Mouse (Mus musculus) limb, embryonic 14.5 days (tissue): ENCODE results near the gene Lnx1. TPM values are rescaled to one million over a fixed set of nuclear protein-coding genes. Genes with fewer than 3 reads are reported as not detected.
A peak's percentile ranks its signal among the peaks of the same experiment; 100 is the strongest.

Source experiments
- ATAC-seq: fragments of 200-750 bp; cut with Nextera tagmentation; 2 replicates; pipeline ENCODE4 v1.8.0; 2017; ENCODE audit warnings: low read depth, moderate number of reproducible peaks, moderate TSS enrichment; ENCODE audit not compliant: low FRiP score
- DNase-seq: peaks from one replicate; pipeline ENCODE4 v3.0.0-alpha.2; 2015; ENCODE audit warnings: low spot score
- H3K27ac ChIP-seq: fragments of 300-500 bp; sonication (generic); replicated peaks from 2 replicates; pipeline ENCODE4 v1.5.1; 2014; ENCODE audit warnings: low read depth, mild to moderate bottlenecking, low read length, moderate library complexity, mixed read lengths
- H3K27me3 ChIP-seq: fragments of 300-500 bp; sonication (generic); 2 replicates; pipeline ENCODE4 v1.6.1; 2014; ENCODE audit warnings: low read length, mixed read lengths; ENCODE audit not compliant: control insufficient read depth, insufficient read depth
- H3K36me3 ChIP-seq: fragments of 300-500 bp; sonication (generic); 2 replicates; pipeline ENCODE4 v1.6.1; 2014; ENCODE audit warnings: mild to moderate bottlenecking, low read length, moderate library complexity, mixed read lengths; ENCODE audit not compliant: control insufficient read depth, insufficient read depth
- H3K4me1 ChIP-seq: fragments of 300-500 bp; sonication (generic); 2 replicates; pipeline ENCODE4 v1.6.1; 2014; ENCODE audit warnings: antibody characterized with exemption, low read length, mixed read lengths; ENCODE audit not compliant: control insufficient read depth, insufficient read depth
- H3K4me2 ChIP-seq: fragments of 300-500 bp; sonication (generic); replicated peaks from 2 replicates; pipeline ENCODE4 v1.6.1; 2014; ENCODE audit warnings: low read depth, mild to moderate bottlenecking, low read length, moderate library complexity; ENCODE audit not compliant: severe bottlenecking
- H3K4me3 ChIP-seq: fragments of 300-500 bp; sonication (generic); replicated peaks from 2 replicates; pipeline ENCODE4 v1.5.1; 2014; ENCODE audit warnings: low read length
- H3K9ac ChIP-seq: fragments of 300-500 bp; sonication (generic); 2 replicates; pipeline ENCODE4 v1.6.1; 2014; ENCODE audit warnings: mild to moderate bottlenecking, low read depth, low read length, moderate library complexity; ENCODE audit not compliant: severe bottlenecking
- H3K9me3 ChIP-seq: fragments of 300-500 bp; sonication (generic); 2 replicates; pipeline ENCODE4 v1.6.1; 2016; ENCODE audit warnings: low read length; ENCODE audit not compliant: control insufficient read depth
- POLR2A ChIP-seq: fragments of 200-500 bp; IDR thresholded peaks from 2 replicates; pipeline ENCODE4 v1.8.0; 2012; ENCODE audit warnings: inconsistent platforms, mild to moderate bottlenecking, moderate library complexity, borderline replicate concordance; ENCODE audit not compliant: insufficient read depth, insufficient read length; ENCODE audit errors: extremely low read depth
- WGBS: fragments of 180-500 bp; shearing (Covaris S2); extraction: QIAGEN DNeasy Blood & Tissue Kit; methylation state at CpG from one replicate; pipeline ENCODE4 v1.1.7; 2014; 5-methylcytosine and 5-hydroxymethylcytosine counted together
- polyA plus RNA-seq, 2 experiments: library from polyadenylated mRNA; depleted of rRNA in 1 of 2; stranded (reverse) in 1 of 2; unstranded in 1 of 2; fragments of >200 nt; fragmentation: Nextera tagmentation in 1 of 2; extraction: Ambion mirVana in 1 of 2; gene quantifications; 2 replicates each; pipeline versions ENCODE4 v1.2.1 to v1.2.3; 2012 to 2014

The Lnx1 gene
- polyA plus RNA-seq, 2 experiments = 0.92 to 1.0 TPM

GRCm38 (mm10) chr5:74738312-74738711 lies 35.6 kb upstream of the Lnx1 start:
- H3K27me3 ChIP-seq = no peaks in the 10 kb centered on the region
- H3K4me1 ChIP-seq = peaks cover 11% of the 10 kb centered on the region
- H3K9me3 ChIP-seq = no peaks in the 10 kb centered on the region
- no peak overlapping the region for H3K4me3 ChIP-seq
- no peak overlapping the region for H3K9ac ChIP-seq
- no peak overlapping the region for H3K4me2 ChIP-seq
- DNase-seq (no peak), ATAC-seq (no peak)
- TF ChIP-seq POLR2A = no peak
- H3K27ac ChIP-seq = no peak overlapping the region
- no peaks in the 10 kb centered on the region for H3K36me3 ChIP-seq
- 63% methylated on average over 3 of the region's 3 CpGs for WGBS

DNA sequence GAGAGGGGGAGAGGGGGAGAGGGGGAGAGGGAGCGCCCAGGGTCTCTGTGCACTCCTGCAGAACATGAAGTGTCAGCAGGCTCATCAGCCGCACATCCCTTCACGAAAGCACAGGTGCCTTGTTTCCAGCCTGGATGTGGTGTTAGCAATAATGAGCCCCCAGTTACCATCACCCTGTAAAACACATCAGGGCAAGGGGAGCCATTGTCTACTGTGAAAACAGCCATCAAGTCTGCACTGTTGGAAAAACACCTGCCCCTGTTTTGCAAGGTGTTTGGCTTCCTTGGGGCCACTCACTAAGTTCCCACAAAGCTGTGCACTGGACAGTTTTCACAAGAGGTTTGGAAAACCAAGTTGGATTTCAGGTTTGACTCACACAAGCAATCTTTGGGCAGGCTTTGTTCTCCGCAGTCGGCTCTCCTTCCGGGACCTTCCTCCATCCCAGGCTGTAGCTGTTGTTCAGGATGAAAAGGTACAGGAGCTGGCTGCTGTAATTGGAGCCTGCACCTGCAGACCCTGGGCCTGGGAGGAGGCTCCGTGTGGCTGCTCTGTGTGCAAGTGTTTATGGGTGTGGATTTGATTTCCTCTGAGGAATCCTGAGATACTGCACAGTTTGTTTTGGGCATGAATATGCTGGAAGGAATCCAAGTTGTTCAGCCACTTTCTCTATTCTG lies 31.3 kb upstream of the Lnx1 start:
- WGBS = 21% methylated on average over 7 of the region's 7 CpGs
- DNase-seq (no peak), ATAC-seq (peak; percentile 65)
- no peak overlapping the region for H3K27ac ChIP-seq
- TF ChIP-seq POLR2A = no peak
- H3K36me3 ChIP-seq = no peaks in the 10 kb centered on the region
- H3K9ac ChIP-seq = no peak overlapping the region
- no peaks in the 10 kb centered on the region for H3K9me3 ChIP-seq
- no peak overlapping the region for H3K4me3 ChIP-seq
- H3K4me2 ChIP-seq = no peak overlapping the region
- H3K27me3 ChIP-seq = no peaks in the 10 kb centered on the region
- peaks cover 7% of the 10 kb centered on the region for H3K4me1 ChIP-seq

GRCm38 (mm10) chr5:74732613-74733012 lies 29.9 kb upstream of the Lnx1 start:
- H3K9ac ChIP-seq = no peak overlapping the region
- DNase-seq = no peak
- H3K27me3 ChIP-seq = no peaks in the 10 kb centered on the region
- no peaks in the 10 kb centered on the region for H3K36me3 ChIP-seq
- 54% methylated on average over 8 of the region's 8 CpGs for whole genome bisulfite sequencing
- H3K27ac ChIP-seq = no peak overlapping the region
- no peak overlapping the region for H3K4me3 ChIP-seq
- no peak overlapping the region for H3K4me2 ChIP-seq
- no peak for TF ChIP-seq POLR2A
- ATAC-seq = no peak
- peaks cover 4% of the 10 kb centered on the region for H3K4me1 ChIP-seq
- no peaks in the 10 kb centered on the region for H3K9me3 ChIP-seq

DNA sequence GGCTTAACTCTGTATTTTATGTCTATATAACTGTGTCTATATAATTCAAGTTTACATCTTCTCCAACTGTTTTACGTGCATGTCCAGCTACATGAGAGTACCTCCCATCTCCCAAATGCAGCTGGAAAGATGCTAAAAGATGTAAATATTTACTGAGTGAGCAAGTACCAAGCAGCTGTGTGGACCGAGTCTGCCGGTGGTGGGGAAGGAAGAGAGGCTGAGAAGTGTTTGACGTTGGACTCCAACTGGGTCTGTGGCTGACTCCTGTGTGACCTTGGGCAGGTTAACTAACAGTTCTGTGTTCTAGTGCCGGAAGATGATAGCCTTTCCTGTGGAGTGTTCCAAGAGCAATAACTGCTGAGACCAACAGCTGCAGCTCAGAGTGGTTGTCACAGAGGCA lies 27.9 kb upstream of the Lnx1 start:
- no peaks in the 10 kb centered on the region for H3K27me3 ChIP-seq
- no peak for TF ChIP-seq POLR2A
- H3K4me2 ChIP-seq = no peak overlapping the region
- WGBS = 55% methylated on average over 5 of the region's 5 CpGs
- no peak for ATAC-seq
- H3K36me3 ChIP-seq = no peaks in the 10 kb centered on the region
- no peaks in the 10 kb centered on the region for H3K9me3 ChIP-seq
- no peak overlapping the region for H3K4me3 ChIP-seq
- no peak for DNase-seq
- peaks cover 4% of the 10 kb centered on the region for H3K4me1 ChIP-seq
- H3K27ac ChIP-seq = no peak overlapping the region
- H3K9ac ChIP-seq = no peak overlapping the region

DNA sequence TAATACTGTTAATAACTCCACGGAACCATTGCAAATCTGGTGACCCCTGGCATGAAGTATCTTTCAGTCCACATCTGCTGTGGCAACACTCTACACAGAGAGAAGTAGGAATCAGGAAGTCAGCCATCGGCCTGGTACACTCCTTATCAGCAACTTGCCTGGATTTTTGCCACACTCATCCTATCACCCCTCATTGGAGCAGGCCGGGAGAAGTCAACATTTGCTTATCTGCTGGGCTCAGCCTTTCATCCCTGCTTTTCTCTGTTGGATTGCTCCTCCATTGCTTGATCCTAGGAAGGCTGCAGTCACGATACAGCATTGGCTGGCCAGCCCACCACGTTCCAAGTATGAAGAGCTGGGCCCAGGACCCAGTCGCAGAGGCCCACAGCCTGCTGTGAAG lies 26.9 kb upstream of the Lnx1 start:
- ATAC-seq (no peak), DNase-seq (no peak)
- 73% methylated on average over 6 of the region's 6 CpGs for WGBS
- Histone ChIP-seq H3K4me1 (peaks cover 1% of the 10 kb centered on the region), H3K27ac (no peak overlapping the region), H3K9ac (no peak overlapping the region), H3K36me3 (no peaks in the 10 kb centered on the region), H3K4me3 (no peak overlapping the region), H3K4me2 (no peak overlapping the region), H3K9me3 (no peaks in the 10 kb centered on the region), H3K27me3 (no peaks in the 10 kb centered on the region)
- TF ChIP-seq POLR2A = no peak
